Mouse (Mus musculus) common myeloid progenitor, adult 5-6 weeks (primary cell): ENCODE measurements around the gene Gm21954. TPM values are rescaled to one million over a fixed set of nuclear protein-coding genes. Genes with fewer than 3 reads are reported as not detected.

Source experiments
- ATAC-seq: replicated peaks from 2 replicates; pipeline ENCODE4 v1.8.0; 2016; ENCODE audit warnings: low read depth, mild to moderate bottlenecking, moderate TSS enrichment, inconsistent platforms; ENCODE audit not compliant: poor library complexity, severe bottlenecking
- total RNA-seq: library from RNA; stranded (forward); fragments of 200-1000, 187-1606 nt; gene quantifications from 2 replicates; pipeline ENCODE4 v1.2.3, GENCODE M21; 2017

Gene Gm21954
- not detected in 2 replicates for total RNA-seq

GRCm38 (mm10) chr3:55472110-55472509 is at the start of gene Gm21954:
TSS of gene Gm21954 (minus strand) at chr3:55472210.
- no peak for ATAC-seq

- no peak for ATAC-seq
These were observed 49.8 kb upstream of the Gm21954 start for GRCm38 (mm10) chr3:55521776-55522175.

- ATAC-seq = peak; percentile 91
These were observed 48.5 kb upstream of the Gm21954 start for GRCm38 (mm10) chr3:55520240-55521180.

DNA sequence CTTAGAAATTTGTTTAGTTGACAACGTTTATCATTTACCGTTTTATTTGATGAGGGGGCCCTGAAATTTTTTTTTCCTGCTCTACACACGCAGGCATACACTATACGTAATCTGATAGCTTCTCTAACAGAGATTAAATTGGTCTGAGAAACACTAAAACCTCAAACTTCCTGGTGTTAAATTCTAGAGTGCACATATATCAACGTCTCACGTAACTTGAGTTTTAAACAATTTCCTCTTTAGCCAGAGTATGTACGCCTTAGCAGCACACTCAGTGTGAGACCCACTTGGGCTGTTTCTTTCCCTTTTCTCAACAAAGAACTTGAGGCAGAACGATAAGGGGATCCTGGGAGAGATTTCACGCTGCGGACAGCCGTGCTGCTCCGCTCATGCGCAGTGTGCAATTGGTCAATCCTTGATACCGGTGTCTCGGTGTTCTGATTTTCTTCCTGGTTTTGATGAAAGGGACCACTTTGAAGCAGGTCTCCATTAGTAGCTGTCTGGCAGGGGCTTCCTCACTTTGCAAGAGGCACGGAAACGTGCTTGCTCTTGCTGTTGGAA is 45.5 kb upstream of the Gm21954 start:
- peak; percentile 67 for ATAC-seq

GRCm38 (mm10) chr3:55515966-55516365 is 44.0 kb upstream of the Gm21954 start:
- no peak for ATAC-seq

DNA sequence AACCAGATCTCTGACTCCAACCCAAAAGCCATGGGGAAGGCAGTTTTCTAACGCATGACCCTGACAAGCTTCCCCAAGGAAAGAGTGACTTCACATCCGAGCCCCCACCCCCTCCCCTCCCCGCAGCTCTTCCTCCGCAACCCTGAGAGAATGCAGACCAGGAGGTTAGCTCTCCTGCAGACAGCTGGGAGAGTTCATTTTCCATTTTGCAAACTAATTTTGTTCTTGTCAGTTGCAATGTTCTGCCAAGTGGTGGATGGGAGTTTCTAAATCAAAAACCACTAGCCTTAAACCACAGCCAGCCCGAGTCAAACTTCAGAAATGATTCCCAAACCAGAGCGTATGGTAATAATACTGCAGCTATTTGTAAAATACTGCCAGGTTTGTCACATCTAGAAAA is 39.6 kb upstream of the Gm21954 start:
- no peak; the same call in 1 of the 2 replicates for ATAC-seq

GRCm38 (mm10) chr3:55510198-55510597 is 38.2 kb upstream of the Gm21954 start:
- ATAC-seq = no peak

DNA sequence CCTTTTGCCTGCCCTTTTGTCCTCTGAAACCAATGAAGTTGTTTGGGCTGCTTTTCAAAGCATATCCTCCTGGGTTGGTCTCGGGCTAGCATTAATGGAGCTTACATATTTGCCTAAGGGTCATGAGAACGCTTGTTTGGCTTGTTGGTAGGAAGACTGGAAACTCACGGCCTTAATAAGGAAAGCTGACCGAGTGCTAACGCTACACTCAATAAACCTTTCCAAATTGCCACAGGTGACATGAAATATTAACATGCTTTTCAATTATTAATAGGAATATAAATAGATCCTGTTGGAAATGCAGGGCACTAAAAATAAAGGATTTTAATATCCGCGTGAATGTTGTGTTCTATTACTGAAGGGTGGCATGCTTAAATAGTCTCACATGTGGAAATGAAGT is 27.3 kb upstream of the Gm21954 start:
- no peak for ATAC-seq

DNA sequence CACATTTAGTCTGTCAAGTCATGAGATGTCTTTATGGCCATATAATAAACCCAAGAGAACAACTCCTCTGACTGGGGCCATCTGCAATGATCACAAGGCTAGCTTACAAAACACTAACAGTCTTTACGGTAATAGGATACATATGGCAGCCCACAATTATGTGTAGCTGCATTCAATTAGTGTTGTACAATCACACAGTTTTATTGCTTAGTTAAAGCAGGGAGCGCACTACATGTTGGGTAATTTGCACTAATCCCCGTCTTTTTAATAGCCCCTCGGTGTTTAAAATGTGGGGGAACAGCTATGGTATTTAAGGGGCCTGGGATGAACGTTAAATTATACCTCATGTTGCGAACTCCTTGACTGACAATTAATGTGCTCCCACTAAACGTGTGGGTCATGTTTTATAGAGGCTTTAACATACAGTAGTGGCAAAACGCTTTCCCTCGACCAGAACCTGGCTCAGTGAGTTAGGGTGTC is 24.5 kb upstream of the Gm21954 start:
- no peak for ATAC-seq

DNA sequence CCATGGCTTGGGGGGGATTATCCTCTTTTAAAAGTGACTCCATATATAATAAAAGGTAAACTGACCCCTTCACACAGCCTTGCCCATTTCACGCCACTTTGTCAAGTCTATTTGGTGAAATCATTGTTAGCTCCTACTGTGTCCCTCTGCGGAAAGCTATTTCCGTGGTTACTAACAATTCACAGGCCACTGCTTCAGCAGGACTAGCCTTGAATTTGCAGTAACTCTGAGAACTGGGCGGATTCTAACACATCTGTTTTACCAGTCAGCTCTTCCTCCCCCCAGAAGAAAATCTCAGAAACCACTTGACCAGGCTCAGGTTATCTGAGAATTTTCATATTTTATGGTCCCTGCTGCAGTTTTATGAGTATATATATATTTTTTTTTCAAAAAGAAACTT is 23.9 kb upstream of the Gm21954 start:
- no peak for ATAC-seq

GRCm38 (mm10) chr3:55495231-55495630 is 23.2 kb upstream of the Gm21954 start:
- no peak for ATAC-seq

GRCm38 (mm10) chr3:55494348-55494747 is 22.3 kb upstream of the Gm21954 start:
- ATAC-seq = peak; percentile 69; the same call in 1 of the 2 replicates

DNA sequence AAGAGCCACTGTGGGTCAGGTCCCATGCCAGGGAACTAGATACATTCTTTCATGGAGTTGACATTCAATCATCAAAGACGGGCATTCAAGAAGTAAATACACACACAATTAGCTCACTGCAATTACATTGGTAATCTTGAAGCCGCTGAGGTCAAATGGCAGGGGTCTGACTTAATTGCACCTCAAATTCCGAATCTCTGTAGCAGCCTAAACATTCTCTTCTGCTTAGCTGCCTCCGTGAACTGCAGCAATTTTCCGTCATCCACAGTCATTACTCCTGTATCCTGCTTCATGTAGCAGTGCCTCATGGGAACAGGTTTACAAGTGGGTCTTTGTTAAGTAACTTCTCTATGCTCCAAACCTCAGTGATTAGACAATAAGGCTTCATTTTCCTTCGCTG is 20.0 kb upstream of the Gm21954 start:
- no peak for ATAC-seq

DNA sequence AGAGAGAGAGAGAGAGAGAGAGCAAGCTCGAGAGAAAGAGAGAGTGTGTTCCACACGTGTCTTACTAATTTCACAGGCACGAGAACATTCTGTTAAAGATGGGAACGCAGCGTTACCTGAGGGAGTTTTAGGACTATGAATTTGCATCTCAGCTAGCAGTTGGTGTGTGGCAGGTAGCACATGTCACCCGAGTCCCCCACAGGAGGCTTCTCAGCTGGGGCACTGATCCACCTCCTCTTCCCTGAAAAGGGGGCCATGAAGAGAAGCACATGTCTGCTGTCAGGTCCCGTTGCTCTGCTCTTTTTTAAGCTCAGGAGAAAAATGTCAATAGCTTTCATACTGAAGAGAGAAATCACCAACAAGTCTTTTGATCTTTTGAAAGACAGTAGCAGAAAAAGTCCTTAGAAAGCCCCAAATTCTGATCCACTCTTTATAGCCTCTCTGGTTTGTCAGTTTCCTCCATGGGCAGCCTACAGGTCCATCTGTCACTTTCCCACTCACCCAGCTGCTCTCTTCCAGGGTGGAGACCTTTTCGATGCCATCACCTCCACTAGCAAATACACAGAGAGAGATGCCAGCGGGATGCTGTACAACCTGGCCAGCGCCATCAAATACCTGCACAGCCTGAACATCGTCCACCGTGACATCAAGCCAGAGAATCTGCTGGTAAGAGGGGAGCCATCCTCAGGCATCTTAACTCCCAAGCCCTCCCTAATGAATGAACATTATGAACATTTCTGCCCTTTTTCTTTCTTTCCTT is 17.4 kb upstream of the Gm21954 start:
- no peak for ATAC-seq

- ATAC-seq = no peak
These were observed 11.3 kb upstream of the Gm21954 start for GRCm38 (mm10) chr3:55483328-55483727.

DNA sequence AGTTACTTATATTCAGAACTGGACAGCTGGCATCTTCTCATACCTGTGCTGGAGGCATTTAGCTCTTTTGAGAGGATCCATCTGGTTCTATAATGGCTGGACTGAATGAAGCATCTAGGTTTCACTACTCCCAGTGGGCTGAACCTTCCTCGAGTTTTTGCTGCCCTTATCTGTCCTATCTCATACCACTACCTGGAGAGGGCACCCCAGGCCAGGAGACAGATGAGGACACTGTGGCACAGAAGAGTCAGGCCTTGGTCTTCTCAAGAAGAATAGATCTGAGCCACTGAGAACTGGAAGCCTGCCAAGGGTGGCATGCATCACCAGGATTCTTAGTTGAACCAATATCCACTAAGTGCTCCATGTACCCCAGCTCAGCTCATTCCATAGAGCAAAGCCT is 9.1 kb upstream of the Gm21954 start:
- ATAC-seq = no peak

DNA sequence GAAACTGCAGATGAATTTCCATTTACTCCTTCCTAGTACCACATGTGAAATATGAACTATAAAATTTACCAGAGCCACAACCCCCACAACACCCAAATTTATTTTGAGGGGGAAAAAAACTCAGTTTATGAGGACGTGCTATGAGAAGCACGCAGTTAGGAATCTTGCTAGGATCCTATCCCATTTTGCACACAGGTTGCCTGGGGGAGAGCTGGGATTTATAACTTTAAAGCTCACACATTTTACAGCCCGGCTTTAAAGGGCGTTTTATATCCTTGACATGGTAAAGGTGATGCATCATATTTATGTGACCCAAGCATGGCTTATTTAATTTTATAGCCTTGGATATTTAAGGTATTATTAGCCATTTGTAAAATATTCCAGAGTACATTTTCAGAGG is 7.3 kb upstream of the Gm21954 start:
- ATAC-seq = no peak

DNA sequence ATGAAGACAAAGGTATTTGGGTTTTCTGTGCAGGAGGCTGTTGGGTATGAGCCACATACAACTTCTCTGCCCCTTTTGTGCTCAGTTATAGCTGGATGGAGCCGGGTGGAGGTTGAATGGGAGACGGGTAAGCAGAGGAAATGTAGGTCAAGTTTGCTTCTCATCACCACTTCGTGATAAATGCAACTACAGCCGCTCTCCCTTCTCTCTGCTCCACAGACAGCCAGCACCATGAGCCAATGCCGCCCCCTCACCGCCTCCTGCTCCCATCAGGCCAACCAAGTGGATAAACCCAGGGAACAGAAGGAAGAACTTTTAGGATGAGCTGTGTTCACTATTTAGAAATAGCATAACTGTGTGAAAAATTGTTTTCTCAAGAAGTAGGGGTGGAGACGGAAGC is 4.7 kb upstream of the Gm21954 start:
- ATAC-seq = no peak

DNA sequence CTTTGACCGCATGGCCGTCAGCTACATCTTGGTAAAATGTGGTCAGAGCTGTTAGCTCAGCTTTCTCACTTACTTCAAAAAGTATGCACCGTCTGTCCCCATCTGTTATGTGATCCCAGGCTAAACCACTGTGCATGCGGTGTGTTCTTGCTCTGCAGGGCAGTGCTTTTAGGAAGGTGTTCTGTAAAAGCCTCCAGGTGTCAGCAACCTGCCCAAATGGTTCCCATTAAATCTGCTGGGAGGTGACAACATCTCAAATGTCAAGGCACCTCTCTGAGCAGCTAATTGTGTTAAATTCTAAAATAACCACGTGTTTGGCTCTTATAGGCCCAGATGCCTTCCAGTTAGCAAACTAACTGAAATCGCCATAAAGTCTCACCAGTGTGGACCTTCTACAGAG is 1.1 kb upstream of the Gm21954 start:
- no peak for ATAC-seq

DNA sequence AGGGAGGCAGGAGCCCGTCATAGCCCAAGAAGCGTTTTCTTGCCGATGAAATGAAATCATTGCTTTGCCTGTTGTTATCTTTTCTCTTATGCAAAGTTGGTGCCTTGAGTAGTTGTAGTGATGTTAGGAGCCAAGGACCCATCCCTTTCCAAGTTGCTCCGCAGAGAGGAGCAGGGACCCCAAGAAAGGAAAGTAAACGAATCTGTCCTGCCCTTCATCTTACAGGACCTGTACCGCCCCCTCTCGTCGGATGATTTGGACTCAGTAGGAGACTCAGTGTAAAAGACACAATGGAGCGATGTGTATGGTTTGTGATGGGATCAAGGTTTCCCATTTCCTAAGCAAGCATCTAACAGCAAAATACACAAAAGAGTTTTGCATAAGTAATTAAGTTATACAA is 5.7 kb downstream of the Gm21954 start:
- ATAC-seq = no peak

GRCm38 (mm10) chr3:55465785-55466184 is 6.2 kb downstream of the Gm21954 start:
- ATAC-seq = no peak
